Mouse (Mus musculus) neural tube, embryonic 11.5 days (tissue): Measurements from ENCODE around the gene Parpbp. TPM values are rescaled to one million over a fixed set of nuclear protein-coding genes. Genes with fewer than 3 reads are reported as not detected.

ENCODE experiments used
- ATAC-seq: fragments of 200-750 bp; cut with Nextera tagmentation; 2 replicates; pipeline ENCODE4 v1.8.0; 2017; ENCODE audit warnings: moderate number of reproducible peaks, mild to moderate bottlenecking, moderate TSS enrichment, moderate library complexity; ENCODE audit not compliant: insufficient read depth, low FRiP score, low TSS enrichment
- DNase-seq: peaks from one replicate; pipeline ENCODE4 v3.0.0-alpha.2; 2015; ENCODE audit warnings: low spot score
- H3K27ac ChIP-seq: fragments of 300-500 bp; sonication (generic); 2 replicates; pipeline ENCODE4 v1.5.1; 2014; ENCODE audit warnings: low read depth, mild to moderate bottlenecking, low read length
- H3K27me3 ChIP-seq: fragments of 300-500 bp; sonication (generic); 2 replicates; pipeline ENCODE4 v1.6.1; 2014; ENCODE audit warnings: mild to moderate bottlenecking, low read length, mixed read lengths; ENCODE audit not compliant: control insufficient read depth, insufficient read depth
- H3K36me3 ChIP-seq: fragments of 300-500 bp; sonication (generic); 2 replicates; pipeline ENCODE4 v1.6.1; 2014; ENCODE audit warnings: mild to moderate bottlenecking, low read length, moderate library complexity, mixed read lengths; ENCODE audit not compliant: control insufficient read depth, insufficient read depth
- H3K4me1 ChIP-seq: fragments of 300-500 bp; sonication (generic); 2 replicates; pipeline ENCODE4 v1.6.1; 2014; ENCODE audit warnings: low read length, mixed read lengths; ENCODE audit not compliant: control insufficient read depth, insufficient read depth
- H3K4me2 ChIP-seq: fragments of 300-500 bp; sonication (generic); 2 replicates; pipeline ENCODE4 v1.6.1; 2014; ENCODE audit warnings: low read depth, mild to moderate bottlenecking, moderate library complexity
- H3K4me3 ChIP-seq: fragments of 300-500 bp; sonication (generic); 2 replicates; pipeline ENCODE4 v1.5.1; 2014; ENCODE audit warnings: low read depth, low read length
- H3K9ac ChIP-seq: fragments of 300-500 bp; sonication (generic); 2 replicates; pipeline ENCODE4 v1.6.1; 2014; ENCODE audit warnings: mild to moderate bottlenecking, low read length
- H3K9me3 ChIP-seq: fragments of 300-500 bp; sonication (generic); 2 replicates; pipeline ENCODE4 v1.6.1; 2016; ENCODE audit warnings: low read length; ENCODE audit not compliant: control insufficient read depth
- WGBS: fragments of 180-500 bp; shearing (Covaris S2); extraction: QIAGEN DNeasy Blood & Tissue Kit; methylation state at CpG from one replicate; pipeline ENCODE4 v1.1.7; 2014; 5-methylcytosine and 5-hydroxymethylcytosine counted together
- polyA plus RNA-seq: library from polyadenylated mRNA; unstranded; fragments of >200 nt; fragmentation: Nextera tagmentation; extraction: Ambion mirVana; gene quantifications from 2 replicates; pipeline ENCODE4 v1.2.1, GENCODE M21; 2014

The Parpbp gene
- 12.6 and 14.3 TPM in 2 replicates for polyA plus RNA-seq

- H3K9ac ChIP-seq, result peak within 1 kb of the TSS; percentile 70
- no peaks in the 10 kb centered on the region for H3K9me3 ChIP-seq
- no peaks in the 10 kb centered on the region; the same call in 1 of the 2 replicates for H3K36me3 ChIP-seq
- H3K27ac ChIP-seq, result no peak within 1 kb of the TSS
- peak; percentile 91 for DNase-seq
- WGBS, result under 1% methylated on average over 53 of the region's 53 CpGs
- H3K4me2 ChIP-seq, result peak within 1 kb of the TSS; percentile 65
- ATAC-seq, result peak; percentile 98
- peaks cover 7% of the 10 kb centered on the region; the same call in 1 of the 2 replicates for H3K4me1 ChIP-seq
- H3K4me3 ChIP-seq, result peak within 1 kb of the TSS; percentile 70
- H3K27me3 ChIP-seq, result no peaks in the 10 kb centered on the region
Observed at GRCm38 (mm10) chr10:88146707-88147477, at the start of gene Parpbp, which contains the start of gene Nup37. Parpbp (minus strand) TSS chr10:88146941. Nup37 (plus strand) TSS chr10:88146992.

GRCm38 (mm10) chr10:88167438-88168077, 20.8 kb upstream of the Parpbp start:
- WGBS, result 86% methylated on average over 7 of the region's 7 CpGs
- no peak for ATAC-seq
- no peak overlapping the region for H3K9ac ChIP-seq
- no peak overlapping the region for H3K4me2 ChIP-seq
- no peaks in the 10 kb centered on the region for H3K27me3 ChIP-seq
- H3K4me1 ChIP-seq, result no peaks in the 10 kb centered on the region
- no peak overlapping the region for H3K27ac ChIP-seq
- H3K4me3 ChIP-seq, result no peak overlapping the region
- peaks cover 2% of the 10 kb centered on the region; the same call in 1 of the 2 replicates for H3K36me3 ChIP-seq
- no peaks in the 10 kb centered on the region for H3K9me3 ChIP-seq
- DNase-seq, result no peak

GRCm38 (mm10) chr10:88166158-88166557, 19.4 kb upstream of the Parpbp start:
- ATAC-seq, result no peak

GRCm38 (mm10) chr10:88162676-88163075, 15.9 kb upstream of the Parpbp start:
- no peaks in the 10 kb centered on the region for H3K27me3 ChIP-seq
- no peak overlapping the region for H3K4me3 ChIP-seq
- DNase-seq (no peak), ATAC-seq (no peak; the same call in 1 of the 2 replicates)
- H3K4me2 ChIP-seq, result no peak overlapping the region
- H3K9me3 ChIP-seq, result no peaks in the 10 kb centered on the region
- no peaks in the 10 kb centered on the region for H3K4me1 ChIP-seq
- WGBS, result 92% methylated on average over 5 of the region's 5 CpGs
- H3K27ac ChIP-seq, result no peak overlapping the region
- peaks cover 4% of the 10 kb centered on the region; the same call in 1 of the 2 replicates for H3K36me3 ChIP-seq
- no peak overlapping the region for H3K9ac ChIP-seq

More at GRCm38 (mm10) chr10:88166158-88166557, 19.4 kb upstream of the Parpbp start:
- Histone ChIP-seq H3K27me3 (no peaks in the 10 kb centered on the region), H3K9ac (no peak overlapping the region), H3K4me3 (no peak overlapping the region), H3K27ac (no peak overlapping the region), H3K4me1 (no peaks in the 10 kb centered on the region), H3K9me3 (no peaks in the 10 kb centered on the region), H3K4me2 (no peak overlapping the region), H3K36me3 (peaks cover 2% of the 10 kb centered on the region; the same call in 1 of the 2 replicates)
- DNase-seq, result no peak
- WGBS, result 95% methylated on average over 3 of the region's 3 CpGs

GRCm38 (mm10) chr10:88162096-88162495, 15.4 kb upstream of the Parpbp start:
- H3K27ac ChIP-seq, result no peak overlapping the region
- no peak overlapping the region for H3K9ac ChIP-seq
- 84% methylated on average over 2 of the region's 2 CpGs for WGBS
- DNase-seq (no peak), ATAC-seq (no peak)
- peaks cover 4% of the 10 kb centered on the region; the same call in 1 of the 2 replicates for H3K36me3 ChIP-seq
- no peak overlapping the region for H3K4me2 ChIP-seq
- H3K9me3 ChIP-seq, result no peaks in the 10 kb centered on the region
- H3K27me3 ChIP-seq, result no peaks in the 10 kb centered on the region
- no peaks in the 10 kb centered on the region for H3K4me1 ChIP-seq
- no peak overlapping the region for H3K4me3 ChIP-seq

- Histone ChIP-seq H3K27ac (no peak overlapping the region), H3K9me3 (no peaks in the 10 kb centered on the region), H3K4me1 (0 out of 2 replicates have a peak, but pooled peaks cover 3% of the 10 kb centered on the region), H3K36me3 (peaks cover 7% of the 10 kb centered on the region), H3K27me3 (no peaks in the 10 kb centered on the region), H3K4me3 (no peak overlapping the region), H3K9ac (no peak overlapping the region), H3K4me2 (no peak overlapping the region)
- DNase-seq (no peak), ATAC-seq (no peak)
- 91% methylated on average over 6 of the region's 6 CpGs for WGBS
Observed at GRCm38 (mm10) chr10:88151658-88152057, 4.9 kb upstream of the Parpbp start.

- no peak for ATAC-seq
- H3K9ac ChIP-seq, result no peak overlapping the region
- peaks cover 7% of the 10 kb centered on the region; the same call in 1 of the 2 replicates for H3K4me1 ChIP-seq
Observed at GRCm38 (mm10) chr10:88150381-88150780, 3.6 kb upstream of the Parpbp start.

GRCm38 (mm10) chr10:88146187-88146586, 554 bp downstream of the Parpbp start:
- Histone ChIP-seq H3K9me3 (no peaks in the 10 kb centered on the region), H3K4me1 (peaks cover 7% of the 10 kb centered on the region; the same call in 1 of the 2 replicates), H3K27ac (no peak overlapping the region), H3K36me3 (no peaks in the 10 kb centered on the region; the same call in 1 of the 2 replicates), H3K4me3 (peak overlapping the region; percentile 70), H3K4me2 (peak overlapping the region; percentile 65), H3K27me3 (no peaks in the 10 kb centered on the region), H3K9ac (peak overlapping the region; percentile 70)
- no peak for ATAC-seq
- 24% methylated on average over 7 of the region's 7 CpGs for WGBS
- no peak for DNase-seq

More at GRCm38 (mm10) chr10:88150381-88150780, 3.6 kb upstream of the Parpbp start:
- DNase-seq, result no peak
- Histone ChIP-seq H3K4me3 (no peak overlapping the region), H3K27me3 (no peaks in the 10 kb centered on the region), H3K36me3 (peaks cover 7% of the 10 kb centered on the region), H3K4me2 (no peak overlapping the region), H3K27ac (no peak overlapping the region), H3K9me3 (no peaks in the 10 kb centered on the region)
- 93% methylated on average over 4 of the region's 4 CpGs for WGBS
